Mouse (Mus musculus): ENCODE data around the gene Mbd3.
"Not testable (repeated sequence)": the region's sequence is repeated elsewhere in the genome, so short reads cannot be mapped to it uniquely, and the experiment has no call there.

Mbd3 gene

GRCm38 (mm10) chr10:80369995-80370747 lies 29.2 kb downstream of the Mbd3 start:
- DNase-seq (ENCODE audit: low spot score) = no peak

- DNase-seq (ENCODE audit: low spot score) = no peak
These were observed 31.0 kb downstream of the Mbd3 start for GRCm38 (mm10) chr10:80368392-80368791.

- no peak for DNase-seq (ENCODE audit: low spot score)
These were observed 31.4 kb downstream of the Mbd3 start for GRCm38 (mm10) chr10:80367954-80368353.

DNA sequence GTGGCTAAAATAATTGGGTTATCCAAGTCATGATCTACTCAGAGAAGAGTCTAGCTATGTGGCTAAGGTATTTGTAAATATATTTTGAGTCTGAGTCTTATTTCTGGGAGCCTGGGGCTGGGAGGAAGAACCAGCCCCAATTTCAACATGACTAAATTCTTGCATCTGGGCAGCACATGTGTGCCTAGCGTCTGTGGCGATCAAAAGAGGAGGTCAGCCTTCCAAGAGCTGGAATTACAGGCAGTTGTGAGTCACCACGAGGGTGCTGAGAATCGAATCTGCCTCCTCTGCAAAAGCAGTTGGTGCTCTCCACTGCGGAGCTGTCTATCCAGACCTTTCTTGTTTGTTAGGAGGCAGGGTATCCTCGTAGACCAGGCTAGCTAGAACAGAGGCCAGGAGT lies 33.6 kb downstream of the Mbd3 start:
- no peak for DNase-seq (ENCODE audit: low spot score)

DNA sequence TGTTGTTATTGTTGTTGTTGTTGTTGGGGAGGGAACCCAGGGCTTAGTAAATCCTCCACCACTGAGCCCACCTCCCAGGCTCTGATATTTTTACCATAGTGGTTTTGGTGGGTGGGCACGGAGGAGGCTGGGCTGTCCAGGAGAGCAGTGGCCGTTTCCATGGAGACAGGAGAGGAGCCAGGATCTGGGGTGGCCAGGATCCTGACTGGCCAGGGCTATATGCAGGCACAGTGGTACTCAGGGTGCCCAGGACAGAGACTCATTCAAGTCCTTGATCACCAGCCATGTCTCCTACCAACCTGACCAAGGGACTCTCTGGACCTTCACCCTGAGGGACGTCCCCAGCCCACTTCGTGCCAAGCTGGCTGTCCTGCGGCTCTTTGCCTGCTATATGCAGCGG lies 35.6 kb downstream of the Mbd3 start:
- no peak for DNase-seq (ENCODE audit: low spot score)

GRCm38 (mm10) chr10:80357994-80358639 lies 41.2 kb downstream of the Mbd3 start:
- no peak for DNase-seq (ENCODE audit: low spot score)

DNA sequence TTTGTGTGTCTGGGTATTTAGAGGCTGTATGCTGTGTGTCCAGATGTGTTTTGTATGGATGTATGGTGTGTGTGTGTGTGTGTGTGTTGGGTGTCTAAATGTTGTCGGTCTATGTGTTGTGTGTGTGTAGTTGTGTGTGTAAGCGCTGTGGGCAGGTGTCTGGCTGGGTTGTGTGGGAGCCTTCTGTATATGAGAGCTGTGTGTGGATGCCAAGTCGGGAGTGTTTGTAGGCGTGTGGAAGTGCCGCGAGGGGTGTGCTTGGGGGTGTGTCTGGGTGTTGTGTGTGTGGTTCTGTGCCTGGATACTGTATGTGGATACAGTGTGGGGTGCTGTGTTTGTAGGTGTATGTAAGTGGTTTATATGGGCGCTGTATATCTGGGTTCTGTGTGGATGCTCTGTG lies 42.0 kb downstream of the Mbd3 start:
- no peak for DNase-seq (ENCODE audit: low spot score)

GRCm38 (mm10) chr10:80356737-80357136 lies 42.6 kb downstream of the Mbd3 start:
- DNase-seq (ENCODE audit: low spot score) = no peak

DNA sequence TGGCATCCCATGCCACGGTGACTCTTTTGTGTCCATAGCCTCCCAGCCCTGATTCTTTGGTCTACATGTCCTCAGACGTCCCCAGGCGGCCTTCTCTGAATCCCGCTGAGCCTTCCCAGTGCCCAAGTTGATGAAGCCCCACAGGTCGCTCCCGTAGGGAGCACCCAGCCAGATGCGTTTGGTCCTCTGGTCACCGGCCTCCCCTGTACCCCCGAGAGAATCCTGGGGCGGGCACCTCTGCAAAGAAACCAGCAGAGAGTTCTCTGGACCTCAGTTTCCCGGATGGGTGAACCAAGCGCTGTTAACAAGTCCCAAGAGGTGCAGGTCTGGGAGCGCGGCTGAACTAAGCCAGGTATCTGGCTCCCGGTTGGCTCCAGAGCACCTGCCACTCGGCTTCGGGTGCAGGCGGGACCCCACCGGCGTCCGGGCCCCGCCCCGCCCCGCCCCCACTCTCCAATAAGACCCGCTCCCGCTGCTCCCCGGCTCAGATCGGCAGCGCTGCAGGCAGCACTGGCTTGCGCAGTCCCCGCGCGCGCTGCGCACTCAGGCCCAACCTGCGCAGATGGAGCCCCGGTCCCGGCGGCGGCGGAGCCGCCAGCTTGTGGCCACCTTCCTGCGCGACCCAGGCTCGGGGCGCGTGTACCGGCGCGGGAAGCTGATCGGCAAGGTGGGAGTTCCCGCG lies 43.2 kb downstream of the Mbd3 start, which contains the start of gene Plk5:
TSS of gene Plk5 (plus strand) at position 459 of the 682 bp plus-strand sequence.
- DNase-seq (ENCODE audit: low spot score) = no peak

DNA sequence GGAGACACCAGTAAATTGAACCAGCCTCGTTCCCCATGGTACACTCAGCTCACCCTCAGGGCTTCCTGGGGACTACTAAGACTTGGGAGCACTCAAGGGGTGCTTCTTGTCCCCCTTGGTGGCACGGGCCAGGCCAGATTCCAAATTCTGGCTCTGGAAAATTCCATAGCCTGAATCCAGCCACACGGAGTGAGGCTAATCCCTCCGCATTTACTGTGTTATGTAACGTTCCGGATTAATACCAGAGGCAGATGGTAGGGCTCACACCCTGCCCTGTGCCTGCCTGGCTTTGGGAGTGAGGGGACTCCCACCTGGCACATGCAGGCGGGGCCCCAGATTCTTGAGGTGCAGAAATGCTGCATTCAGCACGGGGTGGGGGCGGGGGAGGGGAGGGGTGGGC lies 43.9 kb downstream of the Mbd3 start:
- DNase-seq (ENCODE audit: low spot score) = no peak

- DNase-seq (ENCODE audit: low spot score) = no peak
These were observed 46.6 kb downstream of the Mbd3 start for GRCm38 (mm10) chr10:80352727-80353126.

DNA sequence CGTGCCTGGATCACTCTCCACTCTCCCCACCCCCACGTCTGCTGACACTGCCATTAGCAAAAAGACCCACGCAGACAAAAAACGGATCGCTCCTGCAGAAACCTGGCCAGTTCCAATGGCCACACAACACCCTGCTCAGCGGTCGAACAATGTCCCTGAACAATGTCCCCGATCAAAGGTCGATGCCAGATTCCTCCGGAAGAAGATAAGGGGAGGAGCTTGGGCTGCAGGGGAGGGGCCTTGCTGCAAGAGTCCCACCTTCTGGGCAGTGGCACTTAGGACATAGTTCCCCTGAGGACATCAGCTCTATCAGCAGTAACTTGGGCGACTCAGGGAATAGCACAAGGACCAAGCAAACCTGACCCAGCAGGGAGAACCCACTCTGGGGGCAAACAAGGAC lies 47.5 kb downstream of the Mbd3 start:
- no peak for DNase-seq (ENCODE audit: low spot score)

- peak; percentile 81 for DNase-seq (ENCODE audit: low spot score)
These were observed 49.1 kb downstream of the Mbd3 start for GRCm38 (mm10) chr10:80350292-80350691.

DNA sequence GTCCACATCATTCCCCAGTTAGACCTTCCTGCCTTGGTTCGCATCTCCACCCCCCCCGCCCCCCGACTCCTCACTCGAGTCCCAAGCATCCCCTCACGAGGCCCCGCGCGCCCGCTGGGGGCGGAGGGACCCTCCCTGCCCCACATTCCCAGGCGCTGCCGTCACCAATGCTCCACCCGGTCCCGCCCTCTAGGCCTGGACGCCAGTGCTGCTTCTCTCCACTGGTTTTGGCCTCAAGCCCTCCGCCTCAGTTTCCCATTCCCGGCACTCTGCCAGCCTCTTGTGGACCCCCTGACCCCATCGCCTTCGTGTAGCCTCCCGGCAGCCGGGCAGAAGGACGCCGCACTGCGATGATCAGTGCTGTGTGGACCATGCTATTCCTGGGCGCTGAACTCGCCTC lies 50.4 kb downstream of the Mbd3 start:
- DNase-seq (ENCODE audit: low spot score) = no peak

DNA sequence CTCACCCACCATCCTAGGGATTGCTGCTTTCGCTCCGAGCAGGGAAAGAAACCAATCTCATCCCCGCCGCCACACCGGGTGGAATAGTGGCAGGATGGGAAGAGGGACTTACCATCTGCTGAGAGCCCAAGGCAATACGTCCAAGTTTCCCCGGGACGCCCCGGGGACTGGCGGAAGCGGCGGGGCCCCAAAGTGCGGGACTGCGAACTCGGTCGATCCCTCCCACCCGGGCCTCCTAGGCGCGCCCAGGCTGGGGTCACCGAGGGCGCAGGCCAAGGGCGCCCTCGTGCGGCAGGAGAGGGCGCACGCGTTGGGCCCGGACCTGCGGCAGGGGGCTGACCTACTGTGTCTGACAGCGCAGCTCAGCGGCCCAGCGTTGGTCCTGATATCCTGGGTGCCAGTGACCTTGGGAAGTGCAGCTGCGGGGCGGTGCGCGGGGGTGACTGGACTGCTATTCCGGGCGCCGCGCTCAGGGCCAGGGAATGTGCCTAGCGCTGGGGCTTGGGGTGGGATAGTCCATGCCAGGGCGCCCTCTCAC lies 51.0 kb downstream of the Mbd3 start, which contains the start of gene Adamtsl5:
TSS of gene Adamtsl5 (minus strand) at position 169 of the 538 bp plus-strand sequence.
- peak; percentile 47 for DNase-seq (ENCODE audit: low spot score)

GRCm38 (mm10) chr10:80347514-80347967 lies 51.8 kb downstream of the Mbd3 start:
- no peak for DNase-seq (ENCODE audit: low spot score)

DNA sequence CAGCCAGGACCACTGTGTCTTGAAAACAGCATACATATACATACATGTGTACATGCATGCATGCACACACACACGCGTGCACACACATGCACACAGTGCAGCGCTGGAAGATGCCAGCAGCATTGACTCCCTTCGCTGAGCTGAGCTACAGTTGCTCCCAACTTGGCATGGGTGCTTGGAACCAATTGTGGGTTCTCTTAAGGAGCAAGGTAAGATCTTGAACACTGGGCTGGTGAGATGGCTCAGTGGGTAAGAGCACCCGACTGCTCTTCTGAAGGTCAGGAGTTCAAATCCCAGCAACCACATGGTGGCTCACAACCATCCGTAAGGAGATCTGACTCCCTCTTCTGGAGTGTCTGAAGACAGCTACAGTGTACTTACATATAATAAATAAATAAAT lies 53.4 kb downstream of the Mbd3 start:
- not testable (repeated sequence) for DNase-seq (ENCODE audit: low spot score)

GRCm38 (mm10) chr10:80345122-80345521 lies 54.2 kb downstream of the Mbd3 start:
- DNase-seq (ENCODE audit: low spot score) = no peak

DNA sequence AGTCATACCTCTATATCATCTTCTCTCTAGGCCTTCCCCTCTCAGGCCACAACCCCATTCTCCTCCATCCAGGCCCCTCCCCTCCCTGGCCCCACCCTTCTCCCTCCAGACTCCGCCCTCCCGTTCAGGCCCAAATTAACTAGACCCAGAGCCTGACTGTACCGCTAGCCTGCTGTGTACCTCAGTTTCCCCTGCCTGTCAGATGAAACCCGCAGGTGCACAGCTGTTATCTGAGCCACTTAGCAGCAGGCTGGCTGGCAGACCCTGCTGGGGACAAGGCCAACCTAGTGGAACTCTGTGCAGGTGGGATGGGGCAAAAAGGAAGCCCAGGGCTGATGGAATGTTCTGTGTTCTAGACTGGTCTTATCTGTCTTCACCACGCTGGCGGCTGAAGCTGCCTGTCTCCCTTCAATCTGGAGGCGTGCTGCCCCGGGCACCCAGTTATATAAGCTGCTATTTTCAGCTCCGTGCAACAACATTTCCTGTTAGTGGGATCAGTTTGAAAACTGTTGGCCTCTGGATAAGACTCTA lies 55.2 kb downstream of the Mbd3 start:
- no peak for DNase-seq (ENCODE audit: low spot score)

- no peak for DNase-seq (ENCODE audit: low spot score)
These were observed 55.9 kb downstream of the Mbd3 start for GRCm38 (mm10) chr10:80343425-80343895.

DNA sequence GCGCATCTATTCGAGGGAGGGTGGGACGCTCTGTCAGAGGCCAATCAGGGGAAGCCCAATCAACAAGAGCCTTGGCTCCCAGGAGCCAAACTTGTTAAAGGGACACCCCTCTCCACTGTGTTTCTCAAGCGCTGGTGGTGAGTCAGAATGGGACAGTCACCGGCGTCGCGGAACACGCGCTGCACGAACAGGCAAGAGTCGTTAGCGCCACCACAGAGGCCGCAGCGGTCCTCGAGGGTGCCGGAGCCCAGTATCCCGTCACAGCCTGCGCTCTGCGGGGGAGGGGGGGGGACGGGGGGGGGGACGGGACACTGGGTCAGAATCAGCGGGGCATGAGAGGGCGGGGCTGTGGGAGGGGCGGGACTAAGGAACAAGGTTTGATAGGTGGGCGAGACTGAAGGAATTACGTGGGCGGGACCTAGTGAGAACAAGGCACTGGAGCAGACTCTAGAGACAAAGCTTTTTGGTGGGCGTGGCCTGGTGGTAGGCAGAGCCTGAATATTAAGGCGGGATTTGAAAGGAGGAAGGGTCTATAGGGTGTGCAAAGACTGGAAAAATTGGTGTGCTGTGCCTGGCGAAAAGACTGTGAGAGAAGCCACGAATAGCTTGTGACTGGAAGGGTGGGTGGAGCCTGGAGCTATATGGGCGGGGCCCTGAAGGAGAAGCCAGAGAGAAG lies 56.5 kb downstream of the Mbd3 start:
- DNase-seq (ENCODE audit: low spot score) = no peak
